Mouse (Mus musculus) forebrain, embryonic 11.5 days (tissue): ENCODE measurements at regions not wholly inside any gene's neighbourhood (a gene's known extent, or its start where the extent isn't known, plus 50 kb on each side); places are given as distances from the start of the nearest gene placed in this dataset.

Experiments used
- ATAC-seq: fragments of 200-750 bp; cut with Nextera tagmentation; replicated peaks from 2 replicates; pipeline ENCODE4 v1.8.0; 2017; ENCODE audit warnings: moderate TSS enrichment; ENCODE audit not compliant: low FRiP score
- DNase-seq: peaks from one replicate; pipeline ENCODE4 v3.0.0-alpha.2; 2017; ENCODE audit warnings: low spot score
- H3K27ac ChIP-seq: fragments of 300-500 bp; sonication (generic); 2 replicates; pipeline ENCODE4 v1.5.1; 2014; ENCODE audit warnings: low read depth, low read length
- H3K27me3 ChIP-seq: fragments of 300-500 bp; sonication (generic); 2 replicates; pipeline ENCODE4 v1.6.1; 2014; ENCODE audit warnings: mild to moderate bottlenecking, low read length, mixed read lengths; ENCODE audit not compliant: control insufficient read depth, insufficient read depth
- H3K36me3 ChIP-seq: fragments of 300-500 bp; sonication (generic); 2 replicates; pipeline ENCODE4 v1.6.1; 2014; ENCODE audit warnings: mild to moderate bottlenecking, low read length, moderate library complexity, mixed read lengths; ENCODE audit not compliant: control insufficient read depth, insufficient read depth
- H3K4me1 ChIP-seq: fragments of 300-500 bp; sonication (generic); replicated peaks from 2 replicates; pipeline ENCODE4 v1.6.1; 2014; ENCODE audit warnings: low read length, mixed read lengths; ENCODE audit not compliant: control insufficient read depth, insufficient read depth
- H3K4me2 ChIP-seq: fragments of 300-500 bp; sonication (generic); 2 replicates; pipeline ENCODE4 v1.6.1; 2014; ENCODE audit warnings: low read depth, mild to moderate bottlenecking, low read length, moderate library complexity, mixed read lengths; ENCODE audit not compliant: severe bottlenecking
- H3K4me3 ChIP-seq: fragments of 300-500 bp; sonication (generic); 2 replicates; pipeline ENCODE4 v1.5.1; 2014; ENCODE audit warnings: low read depth, low read length
- H3K9ac ChIP-seq: fragments of 300-500 bp; sonication (generic); 2 replicates; pipeline ENCODE4 v1.6.1; 2014; ENCODE audit warnings: low read length
- H3K9me3 ChIP-seq: fragments of 300-500 bp; sonication (generic); 2 replicates; pipeline ENCODE4 v1.6.1; 2016; ENCODE audit warnings: low read length, mixed read lengths; ENCODE audit not compliant: control insufficient read depth
- WGBS: fragments of 180-500 bp; shearing (Covaris S2); extraction: QIAGEN DNeasy Blood & Tissue Kit; methylation state at CpG from one replicate; pipeline ENCODE4 v1.1.7; 2014; 5-methylcytosine and 5-hydroxymethylcytosine counted together

GRCm38 (mm10) chr3:39889222-39889621, 641.9 kb upstream of the Intu start:
- Histone ChIP-seq H3K27ac (no peak overlapping the region), H3K4me3 (no peak overlapping the region), H3K4me2 (no peak overlapping the region), H3K36me3 (no peaks in the 10 kb centered on the region), H3K27me3 (no peaks in the 10 kb centered on the region), H3K9me3 (no peaks in the 10 kb centered on the region), H3K9ac (no peak overlapping the region), H3K4me1 (no peaks in the 10 kb centered on the region)
- DNase-seq (no peak), ATAC-seq (no peak)
- 88% methylated on average over 2 of the region's 2 CpGs for WGBS

DNA sequence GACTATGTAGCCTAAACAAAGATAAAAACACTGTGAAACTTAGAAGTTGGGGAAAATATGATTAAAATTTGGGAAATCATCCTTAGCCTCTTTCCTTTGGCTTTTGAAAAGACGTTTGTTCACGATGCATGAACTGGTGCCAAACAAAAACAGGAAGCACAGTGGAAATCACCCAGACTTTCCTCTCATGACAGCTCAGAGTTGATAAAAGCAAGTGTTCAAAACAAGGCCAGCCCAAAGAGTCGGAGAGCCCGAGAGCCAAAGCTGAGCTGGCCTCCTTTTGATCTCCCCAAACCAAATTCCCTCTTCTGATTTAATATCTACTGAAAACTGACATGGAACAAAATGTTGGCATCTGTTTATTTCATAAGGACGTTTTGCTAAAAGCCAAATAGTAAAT, 632.1 kb upstream of the Intu start:
- no peaks in the 10 kb centered on the region for H3K9me3 ChIP-seq
- no peak for ATAC-seq

DNA sequence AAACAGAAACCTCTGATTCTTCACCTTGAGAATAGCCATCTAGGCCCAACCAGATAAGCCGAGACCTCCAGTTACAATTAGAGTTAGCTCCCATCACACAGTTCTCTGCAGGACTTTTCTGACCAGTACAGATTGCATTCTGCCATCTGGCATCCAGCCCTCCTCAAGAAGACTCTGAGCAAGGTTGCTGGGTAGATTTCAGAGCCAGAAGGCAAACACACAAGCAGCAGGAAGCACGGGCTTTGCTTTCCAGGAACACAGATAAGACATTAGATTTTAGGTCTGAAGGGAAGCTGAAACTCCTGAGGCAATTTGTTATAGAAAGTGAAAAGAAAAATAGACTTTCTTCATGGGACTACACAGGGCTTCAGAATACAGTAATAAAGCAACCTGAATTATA, 630.9 kb upstream of the Intu start:
- H3K9me3 ChIP-seq = no peaks in the 10 kb centered on the region
- no peak for ATAC-seq
- no peak overlapping the region for H3K4me2 ChIP-seq
- no peak overlapping the region for H3K4me3 ChIP-seq
- H3K27me3 ChIP-seq = no peaks in the 10 kb centered on the region
- WGBS = 83% methylated on average over 2 of the region's 2 CpGs
- no peak for DNase-seq
- H3K4me1 ChIP-seq = no peaks in the 10 kb centered on the region
- no peak overlapping the region for H3K9ac ChIP-seq
- no peaks in the 10 kb centered on the region for H3K36me3 ChIP-seq
- no peak overlapping the region for H3K27ac ChIP-seq

More for the DNA sequence above, 632.1 kb upstream of the Intu start:
- Histone ChIP-seq H3K4me3 (no peak overlapping the region), H3K4me1 (no peaks in the 10 kb centered on the region), H3K9ac (no peak overlapping the region), H3K36me3 (no peaks in the 10 kb centered on the region), H3K27ac (no peak overlapping the region), H3K4me2 (no peak overlapping the region), H3K27me3 (no peaks in the 10 kb centered on the region)
- no peak for DNase-seq
- 81% methylated on average over 5 of the region's 5 CpGs for WGBS

DNA sequence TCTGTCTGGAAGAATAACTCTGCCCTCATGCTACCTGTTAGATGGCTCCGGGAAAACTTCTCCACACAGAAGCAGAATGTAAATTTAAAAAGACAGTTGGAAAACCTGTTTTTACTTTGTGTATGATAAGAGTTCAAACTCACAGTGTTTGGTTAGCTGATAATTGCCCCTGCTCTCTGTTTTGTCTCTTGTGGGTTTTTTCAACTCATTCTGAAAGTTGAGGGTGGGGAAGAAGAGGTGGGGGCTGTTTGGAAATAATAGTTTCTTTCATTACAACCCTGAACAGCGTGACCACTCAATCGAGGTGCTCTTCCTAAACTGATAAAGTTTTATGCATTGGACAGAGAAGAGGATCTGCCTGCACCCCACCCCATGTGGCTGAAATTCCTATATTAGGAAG, 626.7 kb upstream of the Intu start:
- H3K4me1 ChIP-seq = no peaks in the 10 kb centered on the region
- no peak overlapping the region for H3K4me2 ChIP-seq
- no peaks in the 10 kb centered on the region for H3K36me3 ChIP-seq
- H3K27ac ChIP-seq = no peak overlapping the region
- 66% methylated on average over 3 of the region's 3 CpGs for WGBS
- no peak overlapping the region for H3K9ac ChIP-seq
- ATAC-seq (no peak), DNase-seq (no peak)
- no peak overlapping the region for H3K4me3 ChIP-seq
- no peaks in the 10 kb centered on the region for H3K27me3 ChIP-seq
- H3K9me3 ChIP-seq = no peaks in the 10 kb centered on the region

DNA sequence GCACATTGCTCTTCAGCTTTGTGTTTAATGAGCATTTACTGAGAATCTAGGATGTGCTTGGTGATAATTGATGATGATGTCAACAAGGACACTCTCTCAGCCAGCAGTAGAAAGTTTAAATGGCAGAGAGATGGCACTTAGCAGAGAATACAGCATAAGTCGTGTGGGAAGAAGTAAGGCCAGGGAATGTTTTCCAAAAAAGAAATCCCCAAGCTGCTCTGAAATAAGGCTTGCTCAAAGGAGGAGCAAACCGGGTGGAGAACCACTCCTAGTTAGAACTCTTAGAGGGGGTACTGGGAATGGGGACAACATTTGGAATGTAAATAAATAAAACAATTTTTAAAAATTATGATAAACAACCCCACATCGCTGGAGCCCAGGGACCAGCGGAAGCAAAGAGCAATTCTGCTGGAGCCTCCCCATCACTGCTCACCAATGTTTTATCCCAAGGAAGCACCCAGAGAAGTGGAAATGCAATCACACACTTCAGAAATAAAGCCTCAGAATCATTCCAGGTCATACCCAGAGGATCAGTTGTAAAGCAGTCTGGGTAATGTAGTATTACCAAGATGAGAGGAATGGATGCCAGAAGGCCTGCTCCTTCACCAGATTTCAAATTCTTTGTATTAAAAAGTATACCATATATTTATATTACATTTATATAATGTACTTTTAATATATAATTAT, 622.3 kb upstream of the Intu start:
- no peaks in the 10 kb centered on the region for H3K27me3 ChIP-seq
- no peaks in the 10 kb centered on the region for H3K4me1 ChIP-seq
- H3K27ac ChIP-seq = no peak overlapping the region
- no peak overlapping the region for H3K4me3 ChIP-seq
- ATAC-seq = no peak
- no peak overlapping the region for H3K4me2 ChIP-seq
- DNase-seq = no peak
- H3K9me3 ChIP-seq = no peaks in the 10 kb centered on the region
- WGBS = 90% methylated on average over 4 of the region's 4 CpGs
- H3K36me3 ChIP-seq = no peaks in the 10 kb centered on the region
- no peak overlapping the region for H3K9ac ChIP-seq

GRCm38 (mm10) chr3:39909642-39910041, 621.4 kb upstream of the Intu start:
- Histone ChIP-seq H3K27me3 (no peaks in the 10 kb centered on the region), H3K4me2 (no peak overlapping the region), H3K36me3 (no peaks in the 10 kb centered on the region), H3K9me3 (no peaks in the 10 kb centered on the region), H3K9ac (no peak overlapping the region), H3K27ac (no peak overlapping the region), H3K4me3 (no peak overlapping the region), H3K4me1 (no peaks in the 10 kb centered on the region)
- DNase-seq (no peak), ATAC-seq (no peak)
- 90% methylated on average over 1 of the region's 1 CpGs for WGBS

DNA sequence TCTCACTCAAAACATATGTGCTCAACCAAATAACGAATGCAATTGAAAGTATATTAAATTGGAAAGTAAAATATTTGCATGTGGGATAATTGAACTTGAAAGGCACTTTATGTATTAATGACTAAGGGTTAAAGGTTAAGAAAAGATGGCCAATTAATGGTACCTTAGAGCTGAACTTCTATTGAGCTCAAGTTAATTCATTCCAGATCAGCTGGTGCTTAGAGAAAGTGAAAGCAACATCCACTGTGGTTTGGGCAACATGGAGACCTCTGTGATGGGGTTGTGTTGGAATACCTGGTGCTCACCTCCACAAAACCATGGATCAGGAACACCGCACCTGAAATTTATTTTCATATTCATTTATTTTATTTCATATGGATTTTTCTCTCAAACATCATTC, 612.5 kb upstream of the Intu start:
- Histone ChIP-seq H3K36me3 (no peaks in the 10 kb centered on the region), H3K4me3 (no peak overlapping the region), H3K9ac (no peak overlapping the region), H3K27me3 (no peaks in the 10 kb centered on the region), H3K4me1 (no peaks in the 10 kb centered on the region), H3K4me2 (no peak overlapping the region), H3K9me3 (no peaks in the 10 kb centered on the region), H3K27ac (no peak overlapping the region)
- ATAC-seq = no peak
- no peak for DNase-seq
- WGBS = 86% methylated on average over 2 of the region's 2 CpGs

DNA sequence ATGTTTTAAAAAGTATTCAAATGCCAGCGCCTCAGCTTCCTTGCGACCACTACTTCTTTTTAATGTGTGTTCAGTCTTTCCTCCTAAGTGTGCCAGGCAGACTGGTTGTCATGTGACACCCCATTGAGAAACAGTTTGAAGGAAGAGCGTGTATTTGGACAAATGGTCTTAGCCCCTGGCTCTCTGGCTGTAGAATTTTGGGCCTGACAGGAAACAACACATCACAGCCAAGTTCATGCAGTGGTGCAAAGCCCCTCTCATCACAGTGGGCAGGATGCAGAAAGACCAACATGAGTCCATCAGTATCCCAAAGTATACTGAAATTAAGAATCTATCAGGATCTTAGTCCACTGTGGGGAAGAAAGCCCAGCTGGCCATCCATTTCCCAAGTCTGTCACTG, 605.6 kb upstream of the Intu start:
- Histone ChIP-seq H3K4me2 (no peak overlapping the region), H3K9me3 (no peaks in the 10 kb centered on the region), H3K4me1 (no peaks in the 10 kb centered on the region), H3K27me3 (no peaks in the 10 kb centered on the region), H3K4me3 (no peak overlapping the region), H3K36me3 (no peaks in the 10 kb centered on the region), H3K9ac (no peak overlapping the region), H3K27ac (no peak overlapping the region)
- ATAC-seq = no peak
- 89% methylated on average over 3 of the region's 3 CpGs for WGBS
- DNase-seq = no peak

- Histone ChIP-seq H3K36me3 (no peaks in the 10 kb centered on the region), H3K9ac (no peak overlapping the region), H3K4me1 (no peaks in the 10 kb centered on the region), H3K27me3 (no peaks in the 10 kb centered on the region), H3K27ac (no peak overlapping the region), H3K9me3 (no peaks in the 10 kb centered on the region), H3K4me2 (no peak overlapping the region), H3K4me3 (no peak overlapping the region)
- WGBS = 94% methylated on average over 2 of the region's 2 CpGs
- DNase-seq = no peak
- no peak for ATAC-seq
Measured at GRCm38 (mm10) chr3:39928421-39928820, 602.7 kb upstream of the Intu start.
